Mouse (Mus musculus): Measurements from ENCODE around the gene Ppm1n. TPM values are rescaled to one million over a fixed set of nuclear protein-coding genes. Genes with fewer than 3 reads are reported as not detected.

The Ppm1n gene
- total RNA-seq, 2 experiments from 2014 or later: 0.20 to 0.33 TPM

GRCm38 (mm10) chr7:19306819-19307738 lies 27.2 kb upstream of the Ppm1n start:
- DNase-seq: no peak

GRCm38 (mm10) chr7:19305796-19306765 lies 26.2 kb upstream of the Ppm1n start:
- DNase-seq: no peak

DNA sequence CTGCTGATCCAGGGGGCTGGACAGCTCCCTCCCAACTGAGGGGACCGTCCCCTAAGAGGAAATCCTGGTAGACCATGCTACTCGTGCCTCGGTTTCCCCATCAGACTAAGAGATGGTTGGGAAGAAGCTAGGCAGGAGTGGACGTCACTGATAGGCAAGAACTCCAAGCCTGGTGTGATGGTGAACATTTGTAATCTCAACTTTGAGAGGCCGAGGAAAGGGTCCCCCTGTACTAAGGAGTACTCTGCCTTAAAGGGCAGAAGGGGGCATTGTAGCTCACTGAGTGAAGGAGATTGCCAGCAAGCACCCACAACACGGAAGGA lies 25.5 kb upstream of the Ppm1n start:
- DNase-seq: no peak

GRCm38 (mm10) chr7:19304501-19305412 lies 24.9 kb upstream of the Ppm1n start:
- no peak for DNase-seq

DNA sequence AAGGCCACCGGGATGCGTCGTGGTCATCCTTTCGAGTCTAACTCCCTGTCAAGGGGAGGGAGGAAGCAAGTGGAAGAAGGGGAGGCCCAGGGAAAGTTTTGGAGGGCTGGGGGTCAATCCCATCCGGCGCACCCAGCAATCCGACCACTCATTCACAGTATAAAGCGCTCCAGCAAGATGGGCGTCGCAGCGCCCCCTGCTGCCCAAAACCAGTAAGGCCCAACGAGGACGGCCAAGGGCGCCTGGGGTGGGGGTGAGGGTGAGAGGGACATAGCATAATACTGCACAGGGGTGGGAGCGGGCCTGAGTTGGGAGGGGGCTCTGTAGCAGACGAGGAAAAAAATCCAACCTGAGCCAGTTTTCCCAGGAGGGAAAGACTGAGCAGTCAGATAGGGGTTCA lies 23.9 kb upstream of the Ppm1n start:
- peak; percentile 60 to 74 for DNase-seq

GRCm38 (mm10) chr7:19303046-19303305 lies 23.1 kb upstream of the Ppm1n start:
- no peak for DNase-seq

GRCm38 (mm10) chr7:19302264-19303045 lies 22.6 kb upstream of the Ppm1n start:
- no peak for DNase-seq

DNA sequence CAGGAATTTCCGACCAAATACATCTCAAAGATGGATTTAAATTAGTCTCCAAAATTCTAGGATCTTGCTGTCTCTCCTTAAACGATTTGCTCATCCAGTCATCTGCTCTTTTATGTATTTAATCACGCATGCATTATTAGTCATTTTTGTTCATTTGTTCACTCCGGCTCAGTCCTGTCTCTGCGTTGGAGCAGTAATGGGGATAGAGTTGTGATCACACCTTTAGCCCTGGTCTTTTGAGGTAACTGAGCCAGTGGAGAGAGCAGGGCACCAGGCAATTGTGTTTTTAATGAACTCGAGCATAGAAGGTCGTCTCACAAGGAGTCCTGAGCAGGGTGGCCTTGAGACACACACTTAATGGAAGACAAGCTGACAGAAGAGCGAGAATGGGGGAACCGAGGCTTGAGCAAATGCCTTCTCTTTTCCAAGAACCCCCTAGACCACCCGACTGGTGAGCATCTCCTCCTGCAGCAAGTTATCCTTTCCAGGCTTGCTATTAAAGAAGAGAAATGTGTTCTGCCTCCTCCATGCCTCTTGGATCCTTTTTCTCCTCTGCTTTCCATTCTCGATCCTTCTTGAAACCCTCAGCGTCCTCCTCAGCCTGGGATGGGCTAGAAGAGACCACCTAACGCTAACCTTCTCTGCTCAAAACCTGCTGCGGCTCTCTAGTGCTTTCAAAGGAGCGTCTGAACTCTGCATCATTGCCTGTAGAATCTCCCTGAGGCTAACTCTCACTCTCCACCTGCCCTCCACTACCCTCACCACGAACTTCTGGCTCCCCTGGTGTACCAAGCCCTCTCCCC lies 21.8 kb upstream of the Ppm1n start:
- DNase-seq: no peak

DNA sequence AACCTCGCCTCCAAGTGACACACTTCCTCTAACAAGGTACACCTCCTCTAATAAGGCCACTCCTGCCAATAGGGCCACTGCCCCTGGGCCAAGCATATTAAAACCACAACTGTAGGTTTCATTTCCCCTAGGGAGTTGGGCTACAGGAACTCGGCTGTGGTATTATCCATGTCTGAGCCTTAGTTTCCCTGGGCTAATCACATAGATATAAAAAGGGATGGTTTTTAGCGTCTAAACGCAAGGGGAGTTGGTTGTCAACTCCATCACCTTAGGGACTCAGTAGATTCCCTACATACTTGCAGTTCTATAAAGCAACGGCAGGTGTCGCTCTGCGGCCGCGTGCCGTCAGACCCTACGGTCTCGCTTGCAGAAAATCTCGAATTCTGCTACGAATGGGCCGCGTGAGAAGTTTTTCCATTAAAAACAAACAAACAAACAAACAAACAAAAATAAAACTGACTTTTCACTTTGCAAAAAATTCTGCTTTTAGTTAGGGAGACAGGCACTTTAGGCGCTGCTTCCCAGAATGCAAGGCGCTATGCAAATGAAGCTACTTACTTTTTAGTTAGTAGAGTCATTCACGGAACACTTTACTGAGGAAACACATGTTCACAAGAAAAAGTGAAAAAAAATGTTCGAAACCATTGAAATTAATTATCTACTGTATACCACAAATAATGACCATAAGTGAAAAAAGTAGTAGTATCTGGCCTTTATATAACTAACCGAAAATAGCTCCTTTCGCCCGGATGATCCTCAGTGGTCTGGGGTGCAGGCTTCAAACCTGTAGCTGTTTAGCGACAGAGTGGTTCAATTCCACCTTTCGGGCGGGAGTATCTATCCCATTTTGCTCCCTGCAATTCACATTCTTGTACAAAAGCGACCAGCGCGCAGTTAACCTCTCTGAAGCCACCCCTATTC lies 20.9 kb upstream of the Ppm1n start:
- peak; percentile 68 to 76 for DNase-seq

- DNase-seq: no peak
Measured at GRCm38 (mm10) chr7:19299194-19299593, 19.3 kb upstream of the Ppm1n start.

- no peak for DNase-seq
Measured at GRCm38 (mm10) chr7:19297794-19298193, 17.9 kb upstream of the Ppm1n start.

GRCm38 (mm10) chr7:19297034-19297433 lies 17.2 kb upstream of the Ppm1n start:
- no peak for DNase-seq

GRCm38 (mm10) chr7:19295503-19296185 lies 15.8 kb upstream of the Ppm1n start:
- peak; percentile 94 to 96 for DNase-seq

DNA sequence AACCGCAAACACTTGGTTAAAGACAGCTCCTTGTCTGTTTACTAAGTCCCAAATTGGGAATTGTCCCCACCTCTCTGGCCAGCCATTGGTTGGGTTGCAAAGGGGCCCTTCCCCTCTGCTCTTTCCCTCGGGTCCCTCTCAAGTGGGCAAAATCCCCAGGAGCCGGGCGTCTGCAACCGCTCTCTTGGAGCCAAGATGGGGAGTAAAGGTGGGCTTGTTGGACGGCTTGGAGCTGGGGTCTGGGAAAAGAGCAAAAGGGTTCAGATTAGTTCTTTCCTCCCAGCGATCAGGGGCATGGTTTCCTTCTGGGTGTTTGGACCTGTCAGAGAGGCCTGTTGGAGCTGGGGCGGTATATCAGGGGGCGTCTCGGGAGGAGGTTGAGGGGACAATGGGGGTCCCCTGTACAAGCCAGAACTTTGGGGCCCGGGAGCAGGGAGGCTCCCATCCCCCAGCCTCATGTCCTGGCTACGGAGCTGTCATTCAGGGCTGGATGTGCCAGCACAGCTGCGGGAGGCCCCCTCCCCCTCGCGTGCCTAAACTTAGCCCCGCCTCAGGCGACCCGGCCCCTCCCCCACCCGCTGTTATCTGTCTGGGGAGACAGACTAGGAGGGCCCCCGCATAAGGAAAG lies 11.2 kb upstream of the Ppm1n start:
- no peak for DNase-seq

DNA sequence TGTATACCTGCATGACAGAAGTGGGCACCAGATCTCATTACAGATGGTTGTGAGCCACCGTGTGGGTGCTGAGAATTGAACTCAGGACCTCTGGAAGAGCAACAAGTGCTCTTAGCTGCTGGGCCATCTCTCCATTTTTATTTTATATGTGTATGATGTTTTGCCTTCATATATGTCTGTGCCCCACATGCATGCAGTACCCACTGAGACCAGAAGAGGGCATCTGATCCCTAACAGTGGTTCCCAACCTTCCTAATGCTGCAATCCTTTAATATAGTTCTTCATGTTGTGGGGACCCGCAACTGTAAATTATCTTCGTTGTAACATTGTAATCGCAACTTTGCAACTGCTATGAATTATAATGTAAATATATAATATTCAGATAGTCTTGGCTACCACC lies 4.9 kb upstream of the Ppm1n start:
- no peak for DNase-seq

DNA sequence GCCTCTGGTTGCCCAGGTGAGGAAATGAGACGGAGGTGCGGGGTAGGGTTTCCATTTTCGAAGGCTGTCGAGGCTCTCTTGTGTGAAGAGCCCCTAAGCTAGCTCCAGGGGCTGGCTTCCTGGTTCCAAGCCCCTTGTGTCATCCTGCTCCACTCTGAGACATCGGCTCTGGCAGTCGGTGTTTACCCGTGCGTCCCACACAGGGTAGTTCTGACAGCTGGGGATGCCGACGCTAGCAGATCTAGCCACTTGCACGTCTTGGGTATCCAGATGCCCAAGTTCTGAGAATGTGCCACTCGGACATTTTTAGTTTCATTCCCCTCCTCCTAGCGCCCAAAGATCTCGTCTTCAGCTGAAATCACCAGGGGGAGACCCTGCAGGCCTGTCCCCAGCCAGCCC lies 3.5 kb upstream of the Ppm1n start:
- no peak for DNase-seq

- no peak for DNase-seq
Measured at GRCm38 (mm10) chr7:19282791-19283405, 3.0 kb upstream of the Ppm1n start.

DNA sequence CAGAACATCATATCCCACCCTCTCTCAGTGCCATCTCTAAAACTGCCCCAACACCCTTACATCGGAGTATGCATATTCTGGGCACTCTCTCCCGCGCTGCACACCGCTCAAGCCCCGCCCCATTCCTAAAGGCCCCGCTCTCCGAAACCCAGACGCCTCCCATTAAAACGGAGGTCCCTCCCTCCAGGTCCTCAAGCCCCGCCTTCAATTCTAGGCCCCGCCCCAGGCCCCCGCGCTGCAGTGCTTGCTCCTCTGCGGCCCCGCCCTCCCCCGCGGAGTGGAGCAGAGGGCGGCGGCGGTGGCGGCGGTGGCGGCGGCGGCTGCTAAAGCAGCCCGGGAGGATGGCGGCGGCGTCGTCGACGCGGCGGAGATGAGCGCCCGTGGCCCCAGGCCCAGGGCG lies 2.5 kb upstream of the Ppm1n start, which contains the start of gene Rtn2:
Rtn2 (plus strand) TSS at position 240 of the 400 bp plus-strand sequence.
- DNase-seq: peak; percentile 82 to 84
